Mouse (Mus musculus): ENCODE data around the gene Gp1ba.

DNA sequence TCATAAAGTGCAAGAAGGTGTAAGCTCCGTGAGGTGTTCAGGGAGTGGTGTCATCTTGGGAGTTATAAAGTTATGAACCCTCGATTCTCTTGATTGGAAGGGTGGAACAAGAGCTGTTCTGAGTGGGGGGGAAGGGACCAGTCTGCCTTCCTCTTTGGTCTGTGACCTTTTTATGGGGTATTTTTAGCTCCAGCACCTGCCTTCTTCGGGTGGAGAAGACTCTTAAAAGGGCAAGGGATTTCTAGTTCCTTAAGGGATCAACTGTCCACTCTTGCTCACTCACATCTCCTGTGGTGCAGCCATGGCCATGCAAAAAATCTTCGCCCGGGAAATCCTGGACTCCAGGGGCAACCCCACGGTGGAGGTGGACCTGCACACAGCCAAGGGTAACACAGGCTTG is 18.7 kb downstream of the Gp1ba start:
- TF ChIP-seq ZC3H11A (IDR thresholded peaks at IDR 0.05; ENCODE audit: borderline replicate concordance, low read depth, low read length) (no peak), MAFK (IDR thresholded peaks at IDR 0.05; ENCODE audit: insufficient read depth, low read depth, low read length) (no peak)
